Mouse (Mus musculus): Measurements from ENCODE around the gene Sh3bgrl3. TPM values are rescaled to one million over a fixed set of nuclear protein-coding genes. Genes with fewer than 3 reads are reported as not detected.

The Sh3bgrl3 gene
- total RNA-seq, 2 experiments from 2014 or later, result 36.4 to 39.9 TPM

DNA sequence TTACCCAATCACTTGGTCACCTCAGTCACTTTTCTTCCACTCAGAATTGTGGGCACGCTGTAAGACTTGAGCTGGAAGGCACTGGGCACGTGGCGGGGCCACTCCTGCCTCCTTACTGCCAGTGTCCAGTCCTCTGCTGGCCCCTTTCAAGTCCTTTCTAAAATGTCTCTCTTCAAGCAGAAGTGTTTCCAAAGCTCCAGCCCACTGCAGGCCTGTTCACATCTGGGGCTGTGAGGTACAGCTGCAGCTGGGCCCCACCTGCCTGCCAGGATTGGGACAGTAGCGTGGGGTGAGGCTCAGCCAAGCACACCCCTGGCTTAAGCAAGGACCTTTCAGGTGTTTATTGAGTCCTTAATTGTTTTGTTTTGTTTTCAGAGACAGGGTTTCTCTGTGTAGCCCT, 14.6 kb downstream of the Sh3bgrl3 start:
- intact Hi-C loops (cut with DNase I), result no loop called here
- DNase-seq, result no peak

DNA sequence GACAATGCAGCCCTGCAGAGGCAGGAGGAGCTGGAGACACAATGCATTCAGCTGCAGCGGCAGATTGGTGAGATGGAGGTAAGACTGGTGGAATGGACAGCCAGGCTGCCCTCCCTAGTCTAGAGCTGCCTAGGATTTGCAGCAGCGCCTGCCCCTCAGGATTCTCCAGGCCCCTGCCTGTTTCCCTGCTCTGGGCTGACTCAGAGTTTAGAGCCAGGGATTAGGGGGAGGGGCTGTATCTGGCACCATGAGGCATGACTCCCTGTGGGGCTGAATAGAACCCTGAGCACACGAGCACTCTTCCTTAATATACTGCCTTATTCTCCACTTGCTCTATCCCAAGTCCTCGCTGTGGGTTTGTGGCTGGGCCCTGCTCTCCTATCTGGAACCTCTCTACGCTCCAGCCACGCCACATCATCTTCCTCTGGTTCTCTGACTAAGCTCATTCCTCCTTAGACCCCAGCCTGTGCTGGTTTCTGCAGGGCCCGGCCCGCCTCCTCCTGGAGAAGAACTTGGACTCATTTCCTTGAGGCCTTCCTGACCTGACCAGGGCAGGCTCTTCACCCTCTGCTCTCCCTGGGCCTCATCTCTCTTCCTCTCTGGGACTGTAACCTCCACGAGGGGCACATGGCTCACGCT, 15.1 kb downstream of the Sh3bgrl3 start:
- intact Hi-C loops (cut with DNase I), result no loop called here
- DNase-seq, result no peak

DNA sequence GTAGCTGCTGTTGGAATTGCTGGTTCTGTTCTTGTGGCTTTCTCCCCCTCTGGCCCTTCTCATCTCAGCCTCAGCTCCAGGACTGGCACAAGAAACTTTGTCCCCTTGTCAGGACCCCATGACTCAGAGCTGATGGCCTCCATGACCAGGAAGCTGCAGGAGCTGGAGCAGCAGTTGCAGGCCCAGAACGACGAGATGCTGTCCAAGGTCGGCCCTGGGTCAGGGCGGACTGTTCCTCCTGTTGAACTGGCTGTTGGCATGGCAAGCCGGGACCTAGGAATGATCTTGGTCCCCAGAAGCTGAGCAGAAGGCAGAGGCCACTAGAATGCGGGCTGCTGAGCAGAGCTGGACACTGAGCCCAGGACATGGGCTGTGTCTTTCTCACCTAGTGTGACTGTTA, 16.2 kb downstream of the Sh3bgrl3 start:
- no peak for DNase-seq
- intact Hi-C loops (cut with DNase I), result no loop called here

DNA sequence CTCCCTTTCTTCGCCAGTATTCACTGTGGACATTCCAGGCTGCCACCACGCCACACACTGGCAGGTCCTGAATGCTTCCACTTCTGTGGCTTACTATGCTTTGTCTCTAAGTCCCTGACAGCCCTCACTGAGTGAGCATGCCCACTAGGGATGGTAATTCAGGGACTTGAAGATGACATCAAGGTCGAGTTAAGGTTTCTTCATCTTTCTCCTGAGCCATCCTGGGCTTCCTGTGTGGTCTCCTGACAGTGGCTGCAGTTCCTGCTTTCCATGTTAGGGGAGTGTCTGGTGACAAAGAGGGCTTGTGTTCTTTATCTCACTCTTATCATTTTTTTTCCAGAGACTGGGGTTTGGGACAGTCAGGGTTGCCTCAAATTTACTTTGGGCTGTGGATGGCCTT, 17.9 kb downstream of the Sh3bgrl3 start:
- DNase-seq, result no peak
- intact Hi-C loops (cut with DNase I), result no loop called here

DNA sequence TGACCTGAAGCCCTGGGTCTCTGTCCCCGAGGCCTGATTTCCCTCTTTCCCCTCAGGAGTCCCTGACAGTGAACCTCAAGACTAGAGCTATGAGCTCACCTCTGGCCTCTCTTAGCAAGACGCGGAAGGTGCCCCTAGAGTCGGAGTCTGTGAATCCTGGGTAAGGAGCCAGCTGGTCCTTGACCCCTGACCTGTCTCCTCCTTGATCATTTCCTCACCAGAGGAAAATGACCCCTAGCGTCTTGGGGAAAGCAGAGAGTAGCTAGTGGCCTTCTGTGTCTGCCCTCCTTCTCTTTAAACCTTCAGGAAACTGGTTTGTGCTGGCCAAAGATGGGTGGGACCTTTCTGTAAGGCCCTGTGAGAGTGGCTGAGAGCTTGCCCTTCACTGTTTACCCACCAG, 20.4 kb downstream of the Sh3bgrl3 start:
- DNase-seq, result no peak
- intact Hi-C loops (cut with DNase I), result no loop called here

DNA sequence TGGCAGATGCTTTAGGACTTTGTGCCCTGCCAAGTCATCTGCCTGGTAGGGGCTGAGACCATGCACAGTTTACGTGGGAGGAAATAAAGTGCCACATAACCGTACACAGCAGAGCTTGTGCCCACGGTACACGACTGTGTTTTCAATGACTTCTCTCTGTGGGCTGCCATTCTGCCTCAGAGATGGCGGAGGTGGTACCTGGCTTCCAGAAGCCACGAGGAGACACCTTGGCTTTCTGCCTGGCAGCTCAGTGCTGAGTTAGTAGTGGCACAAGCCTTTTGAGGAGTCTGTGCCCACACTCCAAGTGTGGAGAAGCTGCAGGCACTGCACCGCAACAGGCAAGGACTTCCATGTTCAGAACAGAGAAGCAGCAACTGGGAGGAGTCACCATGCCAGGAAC, 20.9 kb downstream of the Sh3bgrl3 start:
- no peak for DNase-seq
- intact Hi-C loops (cut with DNase I), result no loop called here

DNA sequence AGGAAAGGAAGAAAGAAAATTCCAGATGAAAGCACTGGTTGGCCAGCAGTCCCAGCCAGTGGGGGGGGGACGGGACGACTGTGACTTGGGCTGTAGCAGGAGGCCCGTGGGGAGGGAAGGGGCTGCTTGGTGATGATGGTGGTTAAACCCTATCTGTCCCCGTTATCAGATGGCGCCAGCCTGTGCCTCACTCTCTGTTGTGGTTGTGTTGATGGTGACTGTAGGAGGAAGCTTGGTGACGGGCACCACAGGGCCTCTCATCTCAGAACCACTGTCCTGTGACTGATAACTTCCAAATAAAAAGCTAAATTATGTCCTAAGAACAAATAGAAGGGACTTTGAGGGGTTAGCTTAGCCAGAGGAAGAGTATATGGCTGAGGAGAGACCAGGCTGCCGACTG, 22.5 kb downstream of the Sh3bgrl3 start:
- intact Hi-C loops (cut with DNase I), result no loop called here
- DNase-seq, result no peak

DNA sequence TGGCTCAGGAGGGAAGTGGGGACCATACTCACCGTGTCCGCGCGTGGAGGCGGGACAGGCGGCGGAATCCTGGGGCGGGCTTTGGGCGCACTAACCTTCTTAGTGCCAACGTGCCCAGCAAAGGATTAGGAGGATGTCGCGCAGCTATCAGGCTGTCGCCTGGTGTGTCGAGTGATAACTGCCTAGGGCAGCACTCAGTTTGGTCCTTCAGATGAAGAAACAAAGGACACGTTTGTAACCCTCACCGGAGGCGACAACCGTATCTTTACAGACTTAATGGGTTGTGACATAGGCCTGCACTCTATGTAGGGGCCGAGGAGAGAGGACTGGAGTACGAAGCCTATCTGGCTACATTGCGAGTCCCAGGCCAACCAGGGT, 25.9 kb downstream of the Sh3bgrl3 start:
- intact Hi-C loops (cut with DNase I), result no loop called here
- DNase-seq, result no peak

DNA sequence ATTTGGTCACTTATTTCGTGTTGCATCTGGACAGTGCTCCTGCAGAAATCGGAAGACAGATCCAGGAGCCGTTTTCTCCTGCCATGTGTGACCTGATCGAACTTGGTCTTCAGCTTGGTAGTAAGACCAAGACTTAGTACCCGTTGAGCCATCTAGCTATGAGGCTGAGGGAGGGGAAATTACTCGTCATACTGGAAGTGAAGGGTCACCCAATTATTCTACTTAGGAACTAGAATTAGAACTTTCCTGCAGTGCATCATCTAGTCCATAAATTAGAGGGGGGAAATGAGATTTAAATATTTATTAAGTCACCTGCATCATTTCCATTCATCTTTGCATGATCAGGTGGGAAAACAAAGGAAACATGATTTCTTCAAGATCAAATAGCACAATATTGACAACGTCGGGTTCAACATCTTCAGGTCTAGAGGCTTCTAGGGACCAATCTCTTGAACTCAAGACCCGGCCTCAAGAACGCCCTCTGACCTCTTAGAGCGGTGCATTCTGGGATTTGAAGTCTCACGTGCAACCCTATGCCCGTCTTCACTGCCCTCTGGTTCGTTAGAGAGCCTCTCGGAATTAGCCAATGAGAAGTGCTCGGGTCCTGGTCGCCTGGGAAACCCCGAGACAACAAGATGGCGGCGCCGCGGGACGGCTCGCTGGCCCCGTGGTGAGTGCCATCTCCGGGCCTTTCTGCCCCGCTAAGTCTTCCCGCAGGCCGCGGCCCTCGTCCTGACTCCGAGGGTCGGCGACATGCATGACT, 26.4 kb downstream of the Sh3bgrl3 start, which contains the start of gene Ubxn11:
Gene Ubxn11 (plus strand): TSS at position 592 of the 763 bp plus-strand sequence.
- peak; percentile 73 to 76 for DNase-seq
- intact Hi-C loops (cut with DNase I), result no loop called here

DNA sequence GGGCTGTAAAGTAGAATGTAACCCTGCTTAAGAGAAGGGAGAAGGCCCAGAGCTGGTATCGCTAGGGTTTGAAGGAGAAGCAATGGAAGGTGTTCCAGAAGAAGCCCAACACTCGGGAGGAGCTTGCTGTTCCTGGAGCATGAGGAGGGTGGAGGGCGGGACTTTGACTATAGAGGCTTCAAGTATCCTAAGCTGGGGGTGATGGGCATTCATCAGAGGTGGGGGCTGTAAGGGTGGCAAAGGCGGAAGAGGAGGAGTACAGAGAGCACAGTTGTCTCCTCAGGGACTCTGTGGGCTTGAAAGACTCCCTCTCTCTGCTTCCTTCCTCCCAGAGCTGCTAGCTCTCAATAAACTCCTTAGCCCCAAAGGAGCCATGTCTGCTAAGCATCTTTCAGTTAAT, 28.3 kb downstream of the Sh3bgrl3 start:
- intact Hi-C loops (cut with DNase I), result no loop called here
- no peak for DNase-seq

DNA sequence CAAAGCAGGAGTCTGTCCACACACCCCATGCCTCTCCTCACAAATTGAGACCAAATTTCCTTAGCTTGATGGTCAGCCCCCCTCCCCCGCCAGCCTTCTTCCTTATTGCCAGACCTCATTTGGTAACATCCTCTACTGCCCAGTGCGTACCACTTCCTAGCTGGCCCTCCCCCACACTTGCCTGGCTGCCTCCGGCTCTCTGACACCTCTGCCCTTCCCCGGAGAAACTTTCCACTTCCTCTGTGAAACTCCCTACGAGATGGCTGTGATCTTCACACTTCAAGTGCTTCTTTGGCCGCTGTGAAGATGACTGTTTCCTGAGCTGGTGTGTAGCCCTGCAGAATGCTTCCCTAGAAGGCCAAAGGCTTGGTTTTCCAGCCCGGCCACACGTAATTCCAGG, 30.0 kb downstream of the Sh3bgrl3 start:
- intact Hi-C loops (cut with DNase I), result no loop called here
- DNase-seq, result no peak

DNA sequence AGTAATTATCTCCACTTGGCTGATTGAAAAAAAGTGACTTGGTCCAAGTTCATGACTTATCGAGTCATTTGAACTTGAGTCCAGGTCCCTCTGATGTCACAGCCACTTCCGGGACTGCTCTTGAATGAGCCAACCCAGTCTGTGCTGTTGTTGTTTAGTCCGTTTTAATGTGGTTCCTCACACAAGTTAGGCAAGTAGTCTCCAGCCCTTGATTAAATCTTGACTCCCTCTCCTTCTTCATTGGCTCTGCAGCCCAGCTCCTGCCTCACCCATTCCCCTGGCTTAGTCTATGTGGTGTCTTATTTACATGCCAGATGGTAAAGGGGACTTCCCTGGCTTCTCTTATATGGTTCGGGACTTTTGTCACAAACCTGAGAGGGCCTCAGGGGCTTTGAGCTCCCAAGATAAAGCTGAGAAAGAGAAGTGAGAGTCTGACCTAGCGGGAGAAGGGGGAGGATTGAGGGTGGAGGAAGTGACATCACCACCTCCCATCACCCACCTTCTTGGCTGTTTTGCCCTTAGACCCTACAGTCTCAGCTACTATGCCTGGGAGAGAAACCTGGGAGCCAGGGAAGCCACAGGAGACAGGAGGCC, 31.5 kb downstream of the Sh3bgrl3 start:
- no peak for DNase-seq
- intact Hi-C loops (cut with DNase I), result no loop called here

DNA sequence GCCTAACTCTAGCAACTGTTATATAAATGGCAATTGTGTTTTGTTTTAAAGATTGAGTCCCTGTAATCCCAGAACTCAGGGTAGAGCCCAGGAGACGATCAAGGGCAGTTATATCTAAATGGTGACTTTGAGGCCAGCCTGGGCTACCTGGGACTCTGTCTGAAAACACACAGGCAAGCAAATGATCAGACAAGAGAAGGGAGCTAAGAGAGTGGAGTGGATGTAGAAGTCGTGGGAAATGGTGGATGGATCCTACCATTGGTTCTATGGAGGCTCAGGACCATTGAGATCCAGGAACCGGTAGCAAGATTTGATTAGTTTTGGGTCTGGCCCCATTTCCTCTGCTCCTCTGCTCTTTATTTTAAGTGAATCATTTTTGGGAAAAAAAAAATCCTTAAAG, 32.5 kb downstream of the Sh3bgrl3 start:
- no peak for DNase-seq
- intact Hi-C loops (cut with DNase I), result no loop called here

DNA sequence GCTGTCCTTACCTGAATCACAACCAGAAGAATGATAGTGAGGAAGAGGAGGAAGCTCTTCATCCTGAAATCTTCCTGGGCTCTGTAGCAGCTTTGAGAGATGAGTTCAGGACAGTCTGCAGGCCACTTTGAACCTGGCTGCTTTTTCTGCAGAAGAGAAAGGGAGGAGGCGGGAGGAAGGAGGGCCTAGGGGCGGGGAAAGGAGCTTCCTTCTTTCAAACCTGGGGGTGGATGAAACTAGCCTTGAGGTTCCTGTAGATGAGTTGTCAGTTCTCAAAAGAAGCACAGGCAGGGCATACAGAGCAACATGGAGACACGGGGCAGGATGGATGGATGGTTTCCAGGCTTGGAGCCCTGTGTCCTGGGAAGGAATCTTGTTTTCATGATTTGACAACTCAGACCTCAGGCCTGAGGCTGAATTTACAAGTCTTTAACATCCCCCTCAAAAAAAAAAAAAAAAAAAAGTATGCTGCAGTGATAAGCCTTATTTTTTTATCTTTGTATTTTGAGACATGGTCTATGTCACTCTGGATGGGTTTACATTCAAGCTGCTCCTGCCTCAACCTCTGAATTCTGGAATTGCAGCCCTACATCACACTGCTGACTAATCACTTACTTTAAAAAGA, 33.6 kb downstream of the Sh3bgrl3 start, which contains the start of gene Cd52:
Gene Cd52 (minus strand): TSS at position 160 of the 625 bp plus-strand sequence.
- peak in 1 of 2 experiments; percentile 31 for DNase-seq
- intact Hi-C loops (cut with DNase I), result no loop called here

DNA sequence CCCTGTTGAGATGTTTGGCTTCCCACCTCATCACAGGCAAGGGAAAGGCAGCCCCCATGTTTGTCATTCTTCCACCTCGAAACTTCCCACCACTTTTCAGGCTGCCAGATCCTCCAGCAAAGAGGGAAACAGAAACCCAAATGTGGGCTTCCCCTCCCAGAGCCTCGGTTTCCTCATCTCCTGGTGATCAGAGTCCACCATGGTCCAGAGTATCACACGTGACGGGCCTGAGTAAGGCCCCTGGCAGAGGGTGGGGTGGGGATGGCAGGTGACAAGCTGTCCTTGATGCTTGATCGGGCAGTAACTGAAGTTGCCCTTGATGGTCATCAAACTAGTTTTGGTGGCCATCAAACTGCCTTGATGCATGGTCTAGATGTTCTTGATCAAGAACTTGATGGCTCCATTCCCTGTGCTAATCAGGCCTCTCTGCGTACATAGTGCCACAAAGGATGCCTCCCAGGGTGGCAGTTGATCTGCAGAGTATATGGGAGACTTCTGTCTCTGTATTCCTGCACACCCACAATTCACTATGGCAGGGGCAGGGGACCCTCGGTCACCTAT, 34.5 kb downstream of the Sh3bgrl3 start:
- intact Hi-C loops (cut with DNase I), result no loop called here
- no peak for DNase-seq

DNA sequence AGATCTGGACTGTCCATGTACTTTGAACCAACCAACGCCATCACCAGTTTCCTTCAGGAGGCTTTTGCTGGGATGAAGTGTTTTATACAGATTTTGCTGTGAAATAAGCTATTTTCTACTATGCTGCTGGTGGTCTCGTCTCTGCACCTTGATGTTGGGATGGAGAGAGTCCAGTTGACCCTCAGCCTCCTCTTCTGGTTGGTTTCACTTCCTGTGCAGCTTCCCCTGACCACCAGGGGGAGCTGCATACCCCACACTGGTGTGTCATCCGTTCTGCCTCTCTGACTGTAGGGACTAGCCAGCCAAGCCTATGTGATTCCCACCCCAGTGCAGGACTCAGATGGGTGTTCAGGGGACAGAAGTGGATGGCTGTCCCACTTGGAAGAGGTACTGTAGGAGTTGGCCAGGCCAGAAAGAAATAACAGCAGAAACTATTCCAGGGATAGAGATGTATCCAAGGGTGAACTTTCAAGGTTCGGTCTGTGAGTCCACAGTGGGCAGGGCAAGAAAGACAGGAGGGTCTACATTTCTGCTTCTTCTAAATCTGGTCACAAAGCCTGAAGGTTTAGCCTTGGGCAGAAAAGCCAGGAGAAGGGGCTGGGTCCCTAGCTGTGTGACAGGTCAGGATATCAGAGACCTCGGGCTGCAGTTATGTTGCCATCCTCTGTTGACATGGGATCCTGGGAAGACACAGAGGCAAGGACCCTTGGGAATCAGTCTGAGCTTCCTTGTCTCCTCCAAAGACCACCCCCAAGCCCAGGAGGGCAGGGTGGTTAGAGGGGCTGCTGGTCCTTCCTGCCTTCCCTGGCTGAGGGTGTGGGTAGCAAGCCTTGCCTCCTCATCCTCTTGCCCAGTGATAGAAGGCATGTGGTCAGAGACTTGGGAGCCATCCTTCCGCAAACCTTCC, 36.0 kb downstream of the Sh3bgrl3 start:
- intact Hi-C loops (cut with DNase I), result no loop called here
- DNase-seq, result peak; percentile 59 to 63

DNA sequence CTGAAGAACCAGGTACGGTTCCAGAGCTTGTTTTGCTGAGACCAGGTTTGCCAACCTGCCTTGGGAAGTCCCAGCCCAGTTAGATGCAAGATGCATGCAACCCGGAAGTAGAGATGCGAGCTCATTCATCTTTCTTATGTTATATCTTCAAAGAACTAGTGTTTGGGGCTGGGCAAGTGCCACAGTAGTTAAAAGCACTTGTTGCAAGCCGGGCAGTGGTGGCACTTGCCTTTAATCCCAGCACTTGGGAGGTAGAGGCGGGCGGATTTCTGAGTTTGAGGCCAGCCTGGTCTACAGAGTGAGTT, 37.4 kb downstream of the Sh3bgrl3 start:
- intact Hi-C loops (cut with DNase I), result loop anchor here (2.0 kb wide), 1 partner anchor 76 kb away; no protein-coding TSS in a partner anchor

DNA sequence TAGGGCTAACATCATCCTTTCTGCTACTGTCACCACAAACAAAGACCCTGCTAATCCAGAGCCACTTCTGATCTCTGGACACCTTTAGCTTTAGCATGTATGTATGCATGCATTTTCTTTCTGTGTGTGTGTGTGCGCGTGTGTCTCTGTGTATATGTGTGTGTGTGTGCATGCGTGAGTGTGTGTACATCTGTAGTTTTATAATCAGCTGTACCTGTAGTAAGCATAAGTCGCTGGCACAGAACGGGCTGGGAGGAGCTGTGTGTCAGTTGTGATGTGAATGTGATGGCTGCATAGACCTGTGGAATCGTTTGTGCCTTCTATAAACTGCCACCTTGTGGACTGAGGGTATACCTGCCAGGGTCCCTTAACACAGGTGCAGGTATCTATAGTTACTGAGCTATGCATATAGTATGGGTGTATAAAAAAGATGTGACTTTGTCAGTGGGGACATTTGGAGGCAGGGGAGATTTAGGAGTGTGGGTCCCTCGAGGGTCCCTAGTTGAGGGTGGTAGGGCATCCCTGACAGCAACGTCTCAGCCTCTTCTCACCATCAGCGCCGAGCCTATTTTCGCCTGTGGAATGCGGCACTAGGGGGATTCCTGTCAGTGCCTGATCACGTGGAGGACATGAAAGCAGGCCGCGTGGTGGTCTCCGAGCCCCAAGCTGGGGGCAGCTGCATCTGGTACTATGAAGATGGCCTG, 37.9 kb downstream of the Sh3bgrl3 start:
- intact Hi-C loops (cut with DNase I), result loop anchor here (2.0 kb wide), 1 partner anchor 76 kb away; no protein-coding TSS in a partner anchor
- no peak for DNase-seq

More for the DNA sequence above, 37.4 kb downstream of the Sh3bgrl3 start:
- DNase-seq, result no peak

DNA sequence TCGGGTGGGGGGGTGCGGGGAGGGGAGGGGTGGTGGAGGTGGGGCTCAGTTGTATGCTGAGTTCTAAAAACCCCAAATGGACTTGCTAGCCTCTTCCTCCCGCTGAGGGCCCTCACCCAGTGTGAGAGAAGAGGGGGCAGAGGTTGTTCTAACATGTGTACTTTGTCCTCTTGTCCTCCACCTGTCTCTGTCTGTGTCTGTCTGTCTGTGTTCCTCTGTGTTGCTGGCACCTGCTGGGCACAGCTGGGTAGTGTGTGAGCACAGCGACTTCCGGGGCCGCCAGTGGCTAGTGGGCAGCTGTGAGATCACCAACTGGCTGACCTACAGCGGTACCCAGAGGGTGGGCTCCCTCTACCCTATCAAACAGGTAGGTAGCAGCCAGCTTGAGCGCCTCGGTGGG, 39.6 kb downstream of the Sh3bgrl3 start:
- no peak for DNase-seq
- intact Hi-C loops (cut with DNase I), result no loop called here

Data from heart, postnatal 36 days (tissue).